14 mouse cellular contexts compared by ENCODE assay signal in genomic region chrX:48140286-48140877, GRCm38 (mm10). TPM values are rescaled to one million over a fixed set of nuclear protein-coding genes. Genes with fewer than 3 reads are reported as not detected.
A peak's percentile ranks its signal among the peaks of the same experiment; 100 is the strongest.
DNase-seq lines count a peak whose midpoint lies in the region; ATAC-seq lines count a peak whose summit lies in the region.
"Had no signal": no experiment of that assay in that cellular context is flagged by ENCODE, and none has a peak within 500 bp of the region (broad histone marks: within the 10 kb centered on the region; RNA-seq: fewer than 3 reads in every experiment).

No protein-coding gene starts in this region.

- peak; percentile 27; the same call in 1 of the 2 replicates for ATAC-seq in common myeloid progenitor, adult 5-6 weeks (replicated peaks; ENCODE audit: low read depth, poor library complexity, severe bottlenecking)
- ATAC-seq: Patski had no signal

- peak; percentile 48 to 51 for DNase-seq in spleen, adult 18-20 months
- no peak for DNase-seq in spleen, postnatal 14 days (ENCODE audit: low spot score in 2 of 2)
- peak; percentile 33 for DNase-seq in naive thymus-derived CD4-positive, alpha-beta T cell, adult 2 months (ENCODE audit: low read depth)
- DNase-seq in thymus, postnatal 25 days, result peak; percentile 57
- DNase-seq in layer of hippocampus, adult 9-10 months (ENCODE audit: low spot score), result no peak
- DNase-seq in adrenal gland, postnatal 25 days, result no peak
- DNase-seq in frontal cortex, adult 2 months (ENCODE audit: extremely low spot score in 1 of 2, low spot score in 1 of 2), result no peak
- DNase-seq: adrenal gland, postnatal 14 days; cerebellum, adult 9-10 months; gastrocnemius, adult 2 months; kidney, adult 8-10 months; layer of hippocampus, postnatal 36 days had no signal

RNA-seq across cellular contexts. Expression of gene Sash3, which starts 5.9 kb away (rescaled TPM):
- 96.2 and 103 TPM in 2 replicates for total RNA-seq in common myeloid progenitor, adult 5-6 weeks (2017)
- 0.43 and 0.82 TPM in 2 replicates for total RNA-seq in adrenal gland, postnatal 25 days (2021)
- polyA plus RNA-seq in frontal cortex, adult 2 months (2012; rRNA removed), result 1.7 and 1.8 TPM in 2 replicates
- polyA plus RNA-seq: Patski had no signal

RNA-seq across cellular contexts. Expression of gene Xpnpep2, which starts 31.9 kb away (rescaled TPM):
- total RNA-seq in common myeloid progenitor, adult 5-6 weeks (2017), result not detected in 2 replicates
- 0.76 and 1.3 TPM in 2 replicates for total RNA-seq in adrenal gland, postnatal 25 days (2021)
- 0.14 and 0.21 TPM in 2 replicates for polyA plus RNA-seq in frontal cortex, adult 2 months (2012; rRNA removed)

Comparison
In these comparisons a context has a peak if more than half of its experiments do, and no peak if none do; other contexts are left out.
1. DNase-seq: peak in spleen, adult 18-20 months (2 of 2), naive thymus-derived CD4-positive, alpha-beta T cell, adult 2 months (single experiment) and thymus, postnatal 25 days (single experiment); none in spleen, postnatal 14 days (0 of 2), layer of hippocampus, adult 9-10 months (single experiment), adrenal gland, postnatal 25 days (single experiment) and frontal cortex, adult 2 months (0 of 2).
2. RNA of gene Sash3, which starts 5.9 kb away (total RNA-seq): 96.2 to 103 TPM in common myeloid progenitor, adult 5-6 weeks; 0.43 to 0.82 TPM in adrenal gland, postnatal 25 days; every median in the first group is over 10 times any median in the second.